Mouse (Mus musculus) frontal cortex, postnatal 10 days (tissue): ENCODE measurements around the gene Scgb1b19.
"Not testable (repeated sequence)": the region's sequence is repeated elsewhere in the genome, so short reads cannot be mapped to it uniquely, and the experiment has no call there.

Source experiments
- DNase-seq, 2 experiments: peaks; one replicate each; pipeline ENCODE4 v3.0.0; 2022; ENCODE audit warnings: low spot score in 2 of 2, mixed read lengths in 1 of 2

Scgb1b19 gene

DNA sequence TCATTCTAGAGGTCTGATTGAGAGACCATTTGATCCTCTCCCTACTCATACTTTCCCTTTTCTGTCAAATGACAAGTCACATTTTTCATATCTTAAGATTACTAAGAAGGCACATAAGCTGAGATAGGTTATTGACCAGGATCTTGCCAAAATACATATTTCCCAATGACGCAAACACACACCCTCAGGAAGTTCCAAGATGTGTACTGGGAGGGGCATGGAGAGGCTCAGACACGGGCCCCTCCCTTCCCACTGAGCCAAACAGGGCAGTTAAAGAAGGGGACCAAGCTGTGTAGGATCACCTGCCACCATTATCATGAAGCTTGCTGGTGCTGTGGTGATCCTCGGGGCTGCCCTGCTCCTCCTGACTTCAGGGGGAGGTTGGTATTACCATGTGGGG is at the start of gene Scgb1b19:
Gene Scgb1b19 (plus strand): TSS at position 301 of the 400 bp plus-strand sequence.
- DNase-seq: not testable (repeated sequence)

DNA sequence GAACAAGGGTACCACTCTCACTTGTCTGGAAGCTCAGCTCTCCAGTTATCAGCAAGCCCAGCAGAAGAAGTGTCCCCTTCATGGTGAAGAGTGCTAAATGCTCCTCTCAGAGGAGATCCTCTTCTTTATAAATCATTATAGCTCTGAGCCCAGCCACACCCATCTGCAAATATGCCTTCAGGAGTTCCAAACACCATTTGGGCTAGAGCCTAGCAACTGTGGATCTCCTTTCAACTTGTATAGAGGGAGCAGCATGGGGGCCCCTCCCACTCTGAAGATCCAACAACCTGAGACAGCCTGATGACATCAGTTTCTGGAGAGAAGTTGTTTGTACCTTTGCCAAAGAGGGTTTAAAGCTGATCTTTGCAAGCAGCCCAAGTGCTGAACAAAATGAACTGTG is 6.9 kb upstream of the Scgb1b19 start, which contains the start of gene Scgb2b19:
Gene Scgb2b19 (minus strand): TSS at position 101 of the 400 bp plus-strand sequence.
- not testable (repeated sequence) for DNase-seq
